Mouse (Mus musculus): ENCODE measurements around the gene Tnn. TPM values are rescaled to one million over a fixed set of nuclear protein-coding genes. Genes with fewer than 3 reads are reported as not detected.

Gene Tnn
- polyA plus RNA-seq (2014; fragmentation: Illumina TruSeq; extraction: RNeasy Lipid Tissue Mini Kit (QIAGEN cat#74804); ENCODE audit: low read depth, low replicate concordance): not detected

DNA sequence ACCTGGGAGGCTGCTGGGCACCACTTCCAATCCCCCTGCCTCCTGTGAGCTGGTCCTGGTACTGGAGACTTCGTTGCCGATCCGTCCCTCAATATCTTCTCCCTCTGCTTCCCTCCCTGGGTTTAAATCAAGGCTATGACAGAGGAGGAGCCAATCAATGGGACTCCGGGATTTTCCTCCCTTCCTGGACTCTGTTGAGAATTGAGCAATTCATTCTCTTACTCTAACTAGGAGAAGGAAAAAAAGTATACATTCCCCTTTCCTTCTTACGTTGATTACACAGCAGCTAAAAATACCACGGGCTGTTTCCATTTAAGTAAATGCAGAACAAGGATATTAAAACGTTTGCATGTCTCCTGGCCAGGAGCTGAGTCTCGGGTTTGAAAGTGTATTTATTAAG is at the start of gene Tnn:
Tnn (minus strand) TSS at position 101 of the 400 bp plus-strand sequence.

DNA sequence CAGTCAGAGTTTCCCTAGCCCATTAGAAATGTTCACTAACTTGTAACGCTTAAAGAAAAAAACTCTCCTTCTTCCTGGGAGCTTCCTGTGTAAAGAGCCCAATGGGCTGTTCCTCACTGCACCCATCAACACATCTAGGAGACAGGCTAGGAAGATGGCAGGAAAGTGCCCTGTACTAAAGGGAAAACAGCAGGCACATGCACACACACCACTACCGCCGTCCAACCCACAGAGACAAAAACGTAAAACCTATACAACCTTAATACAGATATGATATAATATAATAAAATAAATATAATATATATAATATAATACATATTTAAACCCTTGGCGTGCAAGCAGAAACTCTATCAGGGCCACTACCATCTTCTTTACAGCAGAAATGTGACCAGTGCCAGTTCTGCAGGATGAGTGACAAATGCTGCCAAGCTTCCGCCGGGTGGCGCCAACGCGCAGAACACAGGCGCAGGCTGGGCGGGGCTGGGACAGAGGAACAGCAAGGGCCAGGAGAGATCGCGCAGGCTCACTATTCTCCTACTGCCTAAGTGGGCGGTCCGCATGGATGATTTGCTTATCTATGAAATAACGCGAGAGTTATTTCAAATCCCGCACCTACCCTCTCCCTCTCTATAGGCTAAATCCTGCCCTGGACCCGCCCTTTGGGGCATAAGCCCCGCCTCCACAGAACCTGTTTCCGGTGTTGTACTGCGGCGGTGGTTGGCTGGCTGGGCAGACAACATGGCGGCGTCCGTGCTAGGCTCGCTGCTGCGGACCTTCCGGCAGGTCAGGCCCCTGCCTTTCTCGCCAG is 41.4 kb upstream of the Tnn start, which contains the start of gene Mrps14:
Mrps14 (plus strand) TSS at position 687 of the 808 bp plus-strand sequence.

DNA sequence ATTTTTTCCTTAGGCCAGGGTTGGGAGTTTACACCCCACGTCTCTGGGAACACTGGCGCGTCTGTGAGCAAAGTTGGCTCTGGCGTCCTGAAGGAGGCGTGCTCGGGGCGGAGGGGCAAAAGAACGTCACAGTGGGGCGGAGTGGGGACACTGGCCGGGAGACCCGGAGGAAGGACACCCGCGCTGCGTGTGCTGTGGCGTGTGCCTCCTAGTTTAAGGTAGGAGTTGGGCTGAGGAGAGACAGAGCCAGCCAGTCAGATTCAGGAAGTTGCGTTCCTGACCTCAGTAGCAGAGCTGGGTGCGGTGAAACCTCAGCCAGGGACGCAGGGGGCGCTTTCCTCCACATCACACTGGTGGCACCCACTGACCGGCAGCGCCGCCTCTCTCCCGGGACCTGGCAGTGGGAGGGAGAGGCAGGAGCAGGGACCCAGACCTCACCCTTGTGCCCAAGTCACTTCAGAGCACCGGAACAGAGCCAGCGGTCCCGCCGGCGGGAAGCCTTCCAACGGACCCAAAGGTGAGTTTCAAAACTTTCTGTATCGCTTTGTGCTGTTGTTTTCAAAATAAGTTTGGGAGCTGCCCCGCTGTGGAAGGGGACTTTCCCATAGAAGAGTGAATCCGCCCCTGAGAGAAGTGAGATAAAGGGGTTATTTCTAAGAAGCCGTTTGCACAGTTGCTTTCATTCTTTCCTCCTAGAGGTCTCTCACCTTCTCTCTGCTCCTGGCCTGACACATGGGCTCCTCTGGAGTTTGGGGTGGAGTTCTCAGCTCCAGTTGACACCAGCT is 109.0 kb downstream of the Tnn start, which contains the start of gene 4930523C07Rik:
4930523C07Rik (plus strand) TSS at position 146 of the 785 bp plus-strand sequence.

Other genes starting within 250 kb of the Tnn start
- 22.2 TPM for gene 4930523C07Rik, start 109.2 kb downstream of the Tnn start, polyA plus RNA-seq (2014; fragmentation: Illumina TruSeq; extraction: RNeasy Lipid Tissue Mini Kit (QIAGEN cat#74804); ENCODE audit: low read depth, low replicate concordance)
- 28.3 TPM for gene Mrps14, start 41.6 kb upstream of the Tnn start, polyA plus RNA-seq (2014; fragmentation: Illumina TruSeq; extraction: RNeasy Lipid Tissue Mini Kit (QIAGEN cat#74804); ENCODE audit: low read depth, low replicate concordance)
- 184 TPM for gene Cacybp, start 59.3 kb upstream of the Tnn start, polyA plus RNA-seq (2014; fragmentation: Illumina TruSeq; extraction: RNeasy Lipid Tissue Mini Kit (QIAGEN cat#74804); ENCODE audit: low read depth, low replicate concordance)

Measured in testis, adult 10 weeks (tissue).